Mouse (Mus musculus) effector memory CD4-positive, alpha-beta T cell, adult 7 months (primary cell): Measurements from ENCODE around the gene Kidins220. TPM values are rescaled to one million over a fixed set of nuclear protein-coding genes. Genes with fewer than 3 reads are reported as not detected.

Source experiments
- polyA plus RNA-seq: library from polyadenylated mRNA; unstranded; fragments of 100-300 nt; shearing (Covaris generic); gene quantifications from one replicate; pipeline ENCODE4 v1.2.1, GENCODE M21; 2017

The Kidins220 gene
- polyA plus RNA-seq = 47.4 TPM

DNA sequence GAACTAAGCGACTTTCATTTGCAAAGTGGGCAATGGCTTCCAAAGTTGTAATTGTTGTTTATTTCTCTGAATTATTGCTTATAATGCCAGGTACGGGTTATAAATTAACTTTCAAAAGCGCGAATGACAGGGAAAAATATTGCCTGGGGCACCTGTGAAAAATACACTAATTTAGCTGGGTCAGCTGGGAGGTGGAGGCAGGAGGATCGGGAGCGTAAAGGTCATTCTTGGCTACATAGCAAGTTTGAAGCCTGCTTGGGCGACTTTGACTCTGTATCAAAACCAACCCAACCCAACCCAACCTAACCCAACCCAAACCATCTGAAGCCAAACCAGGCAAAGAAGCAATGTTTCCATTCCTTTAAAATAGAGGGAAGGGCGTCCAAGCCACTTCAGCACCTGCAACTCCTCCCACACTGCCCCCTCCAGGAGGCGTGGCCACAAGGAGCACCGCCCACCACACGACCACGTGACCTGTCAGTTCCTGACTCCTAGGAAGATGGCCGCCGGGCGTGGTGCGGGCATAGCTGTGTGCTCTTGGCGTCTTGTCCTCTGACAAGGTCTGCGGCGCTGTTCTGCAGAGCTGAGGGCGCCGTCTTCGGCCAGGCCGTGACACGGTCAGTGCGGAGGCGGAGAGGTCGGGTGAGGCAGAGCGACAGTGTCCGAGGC, at the start of gene Kidins220:
Kidins220 (plus strand) TSS at position 480 of the 669 bp plus-strand sequence.

GRCm38 (mm10) chr12:25097052-25097209, 122.2 kb downstream of the Kidins220 start, which contains the start of gene Id2:
Id2 (minus strand) TSS chr12:25097140.

Other genes starting within 250 kb of the Kidins220 start
- 0.60 TPM for gene Mboat2, start 144.0 kb upstream of the Kidins220 start, polyA plus RNA-seq
- gene Id2, start 122.2 kb downstream of the Kidins220 start, polyA plus RNA-seq = 332 TPM